Mouse (Mus musculus): ENCODE data around the gene Krtdap. TPM values are rescaled to one million over a fixed set of nuclear protein-coding genes. Genes with fewer than 3 reads are reported as not detected.

The Krtdap gene
- polyA plus RNA-seq, 1 experiment from 2014 or later = 0.38 TPM

Other genes with a start within 250 kb of the Krtdap start
- gene Hspb6, start 235.7 kb upstream of the Krtdap start, polyA plus RNA-seq (2015; fragmentation: Nextera tagmentation; extraction: Ambion mirVana) = 14.2 TPM in 2 replicates
- gene Proser3, start 235.6 kb upstream of the Krtdap start, polyA plus RNA-seq (2015; fragmentation: Nextera tagmentation; extraction: Ambion mirVana) = 6.8 and 7.5 TPM in 2 replicates
- 51.0 and 58.7 TPM in 2 replicates for gene Lin37, start 228.1 kb upstream of the Krtdap start, polyA plus RNA-seq (2015; fragmentation: Nextera tagmentation; extraction: Ambion mirVana)
- 86.8 and 96.9 TPM in 2 replicates for gene U2af1l4, start 224.6 kb upstream of the Krtdap start, polyA plus RNA-seq (2015; fragmentation: Nextera tagmentation; extraction: Ambion mirVana)
- gene Gm49396, start 224.6 kb upstream of the Krtdap start, polyA plus RNA-seq (2015; fragmentation: Nextera tagmentation; extraction: Ambion mirVana) = 13.7 and 17.4 TPM in 2 replicates
- 121 and 132 TPM in 2 replicates for gene Psenen, start 224.3 kb upstream of the Krtdap start, polyA plus RNA-seq (2015; fragmentation: Nextera tagmentation; extraction: Ambion mirVana)
- 4.0 and 6.8 TPM in 2 replicates for gene Igflr1, start 222.5 kb upstream of the Krtdap start, polyA plus RNA-seq (2015; fragmentation: Nextera tagmentation; extraction: Ambion mirVana)
- 8.1 and 9.3 TPM in 2 replicates for gene Kmt2b, start 199.2 kb upstream of the Krtdap start, polyA plus RNA-seq (2015; fragmentation: Nextera tagmentation; extraction: Ambion mirVana)
- gene Zbtb32, start 189.0 kb upstream of the Krtdap start, polyA plus RNA-seq (2015; fragmentation: Nextera tagmentation; extraction: Ambion mirVana) = 0.11 and 0.21 TPM in 2 replicates
- 0.70 and 0.72 TPM in 2 replicates for gene Upk1a, start 175.0 kb upstream of the Krtdap start, polyA plus RNA-seq (2015; fragmentation: Nextera tagmentation; extraction: Ambion mirVana)
- gene Cox6b1, start 161.7 kb upstream of the Krtdap start, polyA plus RNA-seq (2015; fragmentation: Nextera tagmentation; extraction: Ambion mirVana) = 1,112 and 1,310 TPM in 2 replicates
- not detected in 2 replicates for gene Etv2, start 152.0 kb upstream of the Krtdap start, polyA plus RNA-seq (2015; fragmentation: Nextera tagmentation; extraction: Ambion mirVana)
- 125 and 128 TPM in 2 replicates for gene Rbm42, start 137.6 kb upstream of the Krtdap start, polyA plus RNA-seq (2015; fragmentation: Nextera tagmentation; extraction: Ambion mirVana)
- 25.7 and 28.8 TPM in 2 replicates for gene Haus5, start 122.9 kb upstream of the Krtdap start, polyA plus RNA-seq (2015; fragmentation: Nextera tagmentation; extraction: Ambion mirVana)
- gene Pmis2, start 116.3 kb upstream of the Krtdap start, polyA plus RNA-seq (2015; fragmentation: Nextera tagmentation; extraction: Ambion mirVana) = not detected in 2 replicates
- gene 2200002J24Rik, start 89.0 kb upstream of the Krtdap start, polyA plus RNA-seq (2015; fragmentation: Nextera tagmentation; extraction: Ambion mirVana) = not detected in 2 replicates
- 3.0 and 3.7 TPM in 2 replicates for gene Atp4a, start 75.7 kb upstream of the Krtdap start, polyA plus RNA-seq (2015; fragmentation: Nextera tagmentation; extraction: Ambion mirVana)
- 278 and 301 TPM in 2 replicates for gene Tmem147, start 58.4 kb upstream of the Krtdap start, polyA plus RNA-seq (2015; fragmentation: Nextera tagmentation; extraction: Ambion mirVana)
- gene Gapdhs, start 44.2 kb upstream of the Krtdap start, polyA plus RNA-seq (2015; fragmentation: Nextera tagmentation; extraction: Ambion mirVana) = 0.82 and 1.1 TPM in 2 replicates
- 0.98 and 1.0 TPM in 2 replicates for gene Sbsn, start 36.4 kb upstream of the Krtdap start, polyA plus RNA-seq (2015; fragmentation: Nextera tagmentation; extraction: Ambion mirVana)
- 1.8 and 2.2 TPM in 2 replicates for gene Dmkn, start 24.1 kb upstream of the Krtdap start, polyA plus RNA-seq (2015; fragmentation: Nextera tagmentation; extraction: Ambion mirVana)
- gene Ffar2, start 35.9 kb downstream of the Krtdap start, polyA plus RNA-seq (2015; fragmentation: Nextera tagmentation; extraction: Ambion mirVana) = 0.10 and 0.25 TPM in 2 replicates
- gene Ffar3, start 68.3 kb downstream of the Krtdap start, polyA plus RNA-seq (2015; fragmentation: Nextera tagmentation; extraction: Ambion mirVana) = 0.09 and 0.21 TPM in 2 replicates
- 0.06 TPM in 1 of 2 replicates, not detected in the other for gene Ffar1, start 73.7 kb downstream of the Krtdap start, polyA plus RNA-seq (2015; fragmentation: Nextera tagmentation; extraction: Ambion mirVana)
- 0.26 TPM in 1 of 2 replicates, not detected in the other for gene Cd22, start 92.4 kb downstream of the Krtdap start, polyA plus RNA-seq (2015; fragmentation: Nextera tagmentation; extraction: Ambion mirVana)
- gene Mag, start 127.0 kb downstream of the Krtdap start, polyA plus RNA-seq (2015; fragmentation: Nextera tagmentation; extraction: Ambion mirVana) = 5.3 and 5.8 TPM in 2 replicates
- 0.44 TPM in 1 of 2 replicates, not detected in the other for gene Hamp2, start 136.8 kb downstream of the Krtdap start, polyA plus RNA-seq (2015; fragmentation: Nextera tagmentation; extraction: Ambion mirVana)
- not detected in 2 replicates for gene Hamp, start 156.1 kb downstream of the Krtdap start, polyA plus RNA-seq (2015; fragmentation: Nextera tagmentation; extraction: Ambion mirVana)
- 25.7 and 27.3 TPM in 2 replicates for gene Usf2, start 168.9 kb downstream of the Krtdap start, polyA plus RNA-seq (2015; fragmentation: Nextera tagmentation; extraction: Ambion mirVana)
- gene Lsr, start 185.6 kb downstream of the Krtdap start, polyA plus RNA-seq (2015; fragmentation: Nextera tagmentation; extraction: Ambion mirVana) = 24.1 and 27.8 TPM in 2 replicates
- gene Fam187b, start 185.9 kb downstream of the Krtdap start, polyA plus RNA-seq (2015; fragmentation: Nextera tagmentation; extraction: Ambion mirVana) = 0.63 and 0.82 TPM in 2 replicates

Measured in hindbrain, embryonic 16.5 days (tissue).